Mouse (Mus musculus): ENCODE measurements around the gene Ppp1r3c. TPM values are rescaled to one million over a fixed set of nuclear protein-coding genes. Genes with fewer than 3 reads are reported as not detected.

The Ppp1r3c gene
- polyA plus RNA-seq (2012; rRNA removed) = 1.8 and 2.0 TPM in 2 replicates

DNA sequence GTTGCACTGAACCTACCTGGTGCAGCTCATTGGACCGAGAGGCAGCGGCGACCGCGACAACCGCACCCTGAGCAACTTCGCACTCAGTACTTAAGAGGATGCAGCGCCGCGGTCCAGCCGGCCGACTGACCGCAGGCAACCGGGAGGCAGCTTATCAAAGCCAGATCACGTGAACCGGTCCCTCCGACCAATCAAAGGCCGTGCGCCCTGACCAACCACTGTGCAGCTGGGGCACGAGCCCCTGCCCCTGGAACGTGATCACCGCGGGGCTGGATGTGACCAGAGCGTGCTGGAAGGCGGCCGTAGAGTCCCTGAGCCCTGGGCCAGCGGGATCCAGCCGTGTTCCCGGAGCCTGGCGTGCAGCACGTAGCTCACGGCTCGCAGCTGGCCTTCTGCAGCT is at the start of gene Ppp1r3c:
Gene Ppp1r3c (minus strand): TSS at position 117 of the 400 bp plus-strand sequence.

Other genes starting within 250 kb of the Ppp1r3c start
- gene Hectd2, start 182.0 kb downstream of the Ppp1r3c start, polyA plus RNA-seq (2012; rRNA removed) = 0.14 and 0.18 TPM in 2 replicates
- 5.1 TPM in 2 replicates for gene Tnks2, start 97.6 kb upstream of the Ppp1r3c start, polyA plus RNA-seq (2012; rRNA removed)
- gene Fgfbp3, start 183.0 kb upstream of the Ppp1r3c start, polyA plus RNA-seq (2012; rRNA removed) = 4.5 and 10.8 TPM in 2 replicates
- 0.53 and 1.1 TPM in 2 replicates for gene Btaf1, start 189.4 kb upstream of the Ppp1r3c start, polyA plus RNA-seq (2012; rRNA removed)